Mouse (Mus musculus): ENCODE data around the gene Usp51. TPM values are rescaled to one million over a fixed set of nuclear protein-coding genes. Genes with fewer than 3 reads are reported as not detected.

Usp51 gene
- polyA plus RNA-seq (2012; rRNA removed), result 0.55 and 0.58 TPM in 2 replicates

GRCm38 (mm10) chrX:153006387-153006841 lies at the start of gene Usp51:
Gene Usp51 (plus strand): TSS chrX:153006469.

GRCm38 (mm10) chrX:153037087-153037971 lies 31.1 kb downstream of the Usp51 start, which contains the start of gene Mageh1:
Gene Mageh1 (minus strand): TSS chrX:153037575.

Other genes with a start within 250 kb of the Usp51 start
- 11.0 and 13.9 TPM in 2 replicates for gene Shroom2, start 237.0 kb upstream of the Usp51 start, polyA plus RNA-seq (2012; rRNA removed)
- gene Gpr143, start 224.5 kb upstream of the Usp51 start, polyA plus RNA-seq (2012; rRNA removed), result 1.2 and 1.6 TPM in 2 replicates
- gene Mageh1, start 31.1 kb downstream of the Usp51 start, polyA plus RNA-seq (2012; rRNA removed), result 10.0 and 11.6 TPM in 2 replicates
- 0.06 TPM in 1 of 2 replicates, not detected in the other for gene Foxr2, start 112.3 kb downstream of the Usp51 start, polyA plus RNA-seq (2012; rRNA removed)
- gene Rragb, start 133.5 kb downstream of the Usp51 start, polyA plus RNA-seq (2012; rRNA removed), result 4.4 and 4.8 TPM in 2 replicates
- 2.0 and 2.1 TPM in 2 replicates for gene Klf8, start 231.0 kb downstream of the Usp51 start, polyA plus RNA-seq (2012; rRNA removed)